Mouse (Mus musculus) erythroblast, embryonic 14.5 days (primary cell): ENCODE measurements around the gene Slc8b1.

Experiments used
- GATA1 ChIP-seq: IDR thresholded peaks from 2 replicates; pipeline ENCODE4 v1.6.1; 2012; ENCODE audit warnings: low read length, inconsistent platforms, mixed read lengths
- TAL1 ChIP-seq: IDR thresholded peaks from 3 replicates; pipeline ENCODE4 v1.6.1; 2012; ENCODE audit warnings: low read length, inconsistent platforms, mixed read lengths

- TF ChIP-seq GATA1 (no peak), TAL1 (no peak)
Measured at GRCm38 (mm10) chr5:120505781-120506180, 5.2 kb upstream of the Slc8b1 start.
